Mouse (Mus musculus) C2C12 (cell line): ENCODE measurements around the gene Ptprj.
"Not testable (repeated sequence)": the region's sequence is repeated elsewhere in the genome, so short reads cannot be mapped to it uniquely, and the experiment has no call there.

ENCODE experiments used
- CTCF ChIP-seq: IDR thresholded peaks from one replicate; pipeline ENCODE4 v1.5.1; 2011; ENCODE audit not compliant: control insufficient read depth, insufficient read depth, insufficient read length
- MYOD1 ChIP-seq: IDR thresholded peaks from one replicate; pipeline ENCODE4 v1.6.1; 2011; ENCODE audit warnings: low read depth; ENCODE audit not compliant: control insufficient read depth, insufficient read length
- MYOG ChIP-seq: IDR thresholded peaks from one replicate; pipeline ENCODE4 v1.6.1; 2011; ENCODE audit not compliant: control insufficient read depth, insufficient read length; ENCODE audit errors: extremely low read depth
- USF1 ChIP-seq: IDR thresholded peaks from one replicate; pipeline ENCODE4 v1.6.1; 2011; ENCODE audit warnings: low read depth, mild to moderate bottlenecking, control low read depth, moderate library complexity

DNA sequence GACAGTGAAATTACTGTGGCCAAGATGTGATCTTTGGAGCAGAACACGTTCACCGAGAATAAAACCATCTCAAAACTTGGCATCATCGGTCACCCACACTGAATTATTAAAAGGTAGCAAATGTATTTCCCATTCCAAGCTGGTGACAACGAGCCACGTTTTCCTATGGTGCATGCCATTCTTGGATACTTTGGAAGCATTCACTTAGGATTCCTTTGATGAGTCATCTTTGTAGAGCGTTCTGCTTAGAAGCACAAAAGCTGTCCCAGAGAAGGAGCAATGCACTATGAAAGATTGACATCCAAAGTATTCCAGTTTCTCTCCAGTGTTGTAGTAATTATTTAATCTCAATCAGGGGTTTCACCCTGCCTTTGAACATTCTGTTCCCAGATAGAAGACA is 158.2 kb downstream of the Ptprj start:
- TF ChIP-seq CTCF, MYOD1, MYOG, USF1: not testable (repeated sequence)
